Mouse (Mus musculus) liver, adult 2 months (tissue): ENCODE measurements around the gene Ptger1.

Experiments
- CTCF ChIP-seq: fragments of 200-500 bp; IDR thresholded peaks from 2 replicates; pipeline ENCODE4 v1.5.1; 2011; ENCODE audit warnings: low read depth, low read length, control low read depth
- POLR2A ChIP-seq: fragments of 200-500 bp; IDR thresholded peaks from 2 replicates; pipeline ENCODE4 v1.6.1; 2011; ENCODE audit warnings: low read length, control low read depth; ENCODE audit not compliant: insufficient read depth; ENCODE audit errors: extremely low read depth

GRCm38 (mm10) chr8:83715771-83716170, 49.3 kb downstream of the Ptger1 start:
- TF ChIP-seq CTCF (no peak), POLR2A (no peak)
